Mouse (Mus musculus) heart, adult 2 months (tissue): ENCODE results near the gene Cramp1l.

Experiments used
- CTCF ChIP-seq: fragments of 200-600 bp; IDR thresholded peaks from 2 replicates; pipeline ENCODE4 v1.8.1; 2022; ENCODE audit warnings: antibody characterized with exemption, mild to moderate bottlenecking, moderate library complexity
- EP300 ChIP-seq: fragments of 200-500 bp; IDR thresholded peaks from 2 replicates; pipeline ENCODE4 v1.6.1; 2011; ENCODE audit warnings: low read depth, low read length, control low read depth; ENCODE audit not compliant: insufficient read depth
- POLR2A ChIP-seq: fragments of 200-500 bp; IDR thresholded peaks from 2 replicates; pipeline ENCODE4 v1.6.1; 2011; ENCODE audit warnings: mild to moderate bottlenecking, low read depth, low read length, control low read depth; ENCODE audit not compliant: insufficient read depth

DNA sequence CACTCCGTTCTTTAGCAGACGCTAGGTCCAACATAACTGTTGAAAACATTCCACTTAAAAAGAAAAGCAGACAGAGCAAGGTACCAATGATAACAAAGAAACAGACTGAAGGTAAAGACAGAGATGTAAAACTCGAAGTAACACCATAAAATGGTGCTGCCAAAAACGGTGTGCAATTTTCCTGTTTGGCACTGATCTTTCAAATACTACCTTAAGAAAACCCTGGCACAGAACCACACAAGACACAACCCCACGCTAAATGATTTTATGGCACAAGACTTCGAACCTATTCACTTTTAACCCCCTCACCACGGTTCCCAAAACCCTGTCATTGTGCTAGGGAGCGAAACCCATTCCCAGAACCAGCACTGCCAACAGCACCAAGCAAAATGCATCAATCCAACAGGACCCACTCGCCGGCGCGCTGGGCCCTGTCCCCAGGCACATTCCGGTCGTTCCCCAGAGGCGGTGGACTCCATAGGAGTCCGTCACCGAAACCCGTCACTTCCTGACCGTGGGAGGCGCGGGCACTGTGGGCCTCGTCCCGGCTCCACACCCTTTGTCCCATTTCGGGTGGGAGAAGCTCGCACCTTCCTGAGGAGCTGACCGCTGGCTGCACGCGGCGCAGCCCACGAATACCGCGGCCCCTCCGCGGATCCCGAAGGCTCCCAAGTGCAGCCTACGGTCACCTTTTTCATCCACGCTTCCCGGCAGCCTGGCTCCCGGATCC is 582 bp downstream of the Cramp1l start:
- TF ChIP-seq CTCF, result no peak
- no peak for TF ChIP-seq POLR2A
- no peak for TF ChIP-seq EP300
